Mouse (Mus musculus): ENCODE data around the gene Cep63. TPM values are rescaled to one million over a fixed set of nuclear protein-coding genes. Genes with fewer than 3 reads are reported as not detected.

Gene Cep63
- polyA plus RNA-seq, 1 experiment: 24.3 TPM

GRCm38 (mm10) chr9:102632923-102633537 is 6.7 kb upstream of the Cep63 start:
- H3K4me3 ChIP-seq (ENCODE audit: insufficient read depth, low read length): no peak overlapping the region
- H3K4me1 ChIP-seq (ENCODE audit: control insufficient read depth, insufficient read depth, low read length): peaks cover 11% of the 10 kb centered on the region
- no peak overlapping the region for H3K27ac ChIP-seq (ENCODE audit: insufficient read depth, low read depth, low read length)
- TF ChIP-seq POLR2A (IDR thresholded peaks at IDR 0.05; ENCODE audit: borderline replicate concordance, low read depth, low read length) (no peak), CTCF (IDR thresholded peaks at IDR 0.05; ENCODE audit: low read depth, low read length) (no peak)

DNA sequence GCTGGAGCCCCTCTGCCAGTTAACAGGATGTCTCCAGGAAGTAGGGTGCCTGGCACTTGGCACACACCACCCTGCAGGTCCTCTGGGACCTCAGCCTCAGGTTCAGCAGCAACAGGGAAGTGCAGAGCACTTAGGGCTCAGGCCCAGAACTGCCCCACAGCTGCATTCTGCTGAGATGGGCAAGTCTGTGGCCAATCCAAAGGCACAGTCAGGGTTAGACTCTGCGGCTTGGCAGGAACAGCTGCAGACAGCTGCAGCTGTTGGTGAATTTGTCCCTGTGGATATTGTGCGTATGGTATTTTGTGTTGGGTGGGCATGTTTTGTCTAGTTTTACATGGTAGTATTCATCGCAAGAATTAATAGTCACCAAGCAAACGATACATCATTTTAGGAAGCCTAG is 5.8 kb upstream of the Cep63 start:
- no peak overlapping the region for H3K27ac ChIP-seq (ENCODE audit: insufficient read depth, low read depth, low read length)
- peaks cover 18% of the 10 kb centered on the region for H3K4me1 ChIP-seq (ENCODE audit: control insufficient read depth, insufficient read depth, low read length)
- no peak overlapping the region for H3K4me3 ChIP-seq (ENCODE audit: insufficient read depth, low read length)
- no peak for TF ChIP-seq POLR2A (IDR thresholded peaks at IDR 0.05; ENCODE audit: borderline replicate concordance, low read depth, low read length)
- no peak for TF ChIP-seq CTCF (IDR thresholded peaks at IDR 0.05; ENCODE audit: low read depth, low read length)

GRCm38 (mm10) chr9:102631589-102632147 is 5.3 kb upstream of the Cep63 start:
- no peak for TF ChIP-seq POLR2A (IDR thresholded peaks at IDR 0.05; ENCODE audit: borderline replicate concordance, low read depth, low read length)
- no peak for TF ChIP-seq CTCF (IDR thresholded peaks at IDR 0.05; ENCODE audit: low read depth, low read length)
- H3K4me3 ChIP-seq (ENCODE audit: insufficient read depth, low read length): no peak overlapping the region
- no peak overlapping the region for H3K27ac ChIP-seq (ENCODE audit: insufficient read depth, low read depth, low read length)
- peaks cover 19% of the 10 kb centered on the region for H3K4me1 ChIP-seq (ENCODE audit: control insufficient read depth, insufficient read depth, low read length)

- Histone ChIP-seq H3K4me1 (ENCODE audit: control insufficient read depth, insufficient read depth, low read length) (peaks cover 24% of the 10 kb centered on the region), H3K4me3 (ENCODE audit: insufficient read depth, low read length) (no peak overlapping the region), H3K27ac (ENCODE audit: insufficient read depth, low read depth, low read length) (no peak overlapping the region)
- no peak for TF ChIP-seq CTCF (IDR thresholded peaks at IDR 0.05; ENCODE audit: low read depth, low read length)
- TF ChIP-seq POLR2A (IDR thresholded peaks at IDR 0.05; ENCODE audit: borderline replicate concordance, low read depth, low read length): no peak
These were observed 2.7 kb upstream of the Cep63 start for GRCm38 (mm10) chr9:102629052-102629451.

GRCm38 (mm10) chr9:102627442-102627841 is 1.1 kb upstream of the Cep63 start:
- Histone ChIP-seq H3K4me1 (ENCODE audit: control insufficient read depth, insufficient read depth, low read length) (peaks cover 33% of the 10 kb centered on the region), H3K4me3 (ENCODE audit: insufficient read depth, low read length) (peak overlapping the region; percentile 89), H3K27ac (ENCODE audit: insufficient read depth, low read depth, low read length) (no peak overlapping the region)
- TF ChIP-seq CTCF (IDR thresholded peaks at IDR 0.05; ENCODE audit: low read depth, low read length): no peak
- TF ChIP-seq POLR2A (IDR thresholded peaks at IDR 0.05; ENCODE audit: borderline replicate concordance, low read depth, low read length): no peak

GRCm38 (mm10) chr9:102626839-102627225 is 498 bp upstream of the Cep63 start:
- H3K27ac ChIP-seq (ENCODE audit: insufficient read depth, low read depth, low read length): peak overlapping the region; percentile 95
- peak overlapping the region; percentile 89 for H3K4me3 ChIP-seq (ENCODE audit: insufficient read depth, low read length)
- H3K4me1 ChIP-seq (ENCODE audit: control insufficient read depth, insufficient read depth, low read length): peaks cover 33% of the 10 kb centered on the region
- no peak for TF ChIP-seq CTCF (IDR thresholded peaks at IDR 0.05; ENCODE audit: low read depth, low read length)
- TF ChIP-seq POLR2A (IDR thresholded peaks at IDR 0.05; ENCODE audit: borderline replicate concordance, low read depth, low read length): no peak

- Histone ChIP-seq H3K4me1 (ENCODE audit: control insufficient read depth, insufficient read depth, low read length) (peaks cover 33% of the 10 kb centered on the region), H3K27ac (ENCODE audit: insufficient read depth, low read depth, low read length) (peak overlapping the region; percentile 74), H3K4me3 (ENCODE audit: insufficient read depth, low read length) (peak overlapping the region; percentile 89)
- TF ChIP-seq CTCF (IDR thresholded peaks at IDR 0.05; ENCODE audit: low read depth, low read length) (no peak), POLR2A (IDR thresholded peaks at IDR 0.05; ENCODE audit: borderline replicate concordance, low read depth, low read length) (no peak)
These were observed 842 bp downstream of the Cep63 start for GRCm38 (mm10) chr9:102625401-102625982.

DNA sequence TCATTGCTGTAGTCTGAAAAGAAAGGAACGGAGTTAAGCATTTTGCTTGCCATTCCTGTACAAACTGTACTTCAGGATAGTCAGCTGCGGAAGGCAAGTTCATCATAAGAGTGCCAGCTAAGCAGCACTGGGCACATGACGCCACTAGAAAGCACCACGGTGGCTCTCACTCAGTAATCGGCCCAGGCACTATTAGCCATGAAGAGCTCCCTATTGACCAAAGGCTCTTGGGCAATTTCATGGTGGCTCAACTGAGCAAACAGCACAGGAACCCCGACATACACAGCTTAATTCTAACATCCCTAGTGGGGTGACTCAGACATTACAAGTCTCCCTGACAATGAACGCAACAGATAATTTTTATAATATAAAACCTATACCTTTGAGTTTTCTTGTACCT is 2.8 kb downstream of the Cep63 start:
- peaks cover 26% of the 10 kb centered on the region for H3K4me1 ChIP-seq (ENCODE audit: control insufficient read depth, insufficient read depth, low read length)
- H3K27ac ChIP-seq (ENCODE audit: insufficient read depth, low read depth, low read length): no peak overlapping the region
- TF ChIP-seq CTCF (IDR thresholded peaks at IDR 0.05; ENCODE audit: low read depth, low read length) (no peak), POLR2A (IDR thresholded peaks at IDR 0.05; ENCODE audit: borderline replicate concordance, low read depth, low read length) (no peak)
- no peak overlapping the region for H3K4me3 ChIP-seq (ENCODE audit: insufficient read depth, low read length)

GRCm38 (mm10) chr9:102622876-102623275 is 3.5 kb downstream of the Cep63 start:
- peak overlapping the region; percentile 16; the same call in 1 of the 2 replicates for H3K27ac ChIP-seq (ENCODE audit: insufficient read depth, low read depth, low read length)
- H3K4me3 ChIP-seq (ENCODE audit: insufficient read depth, low read length): no peak overlapping the region
- TF ChIP-seq CTCF (IDR thresholded peaks at IDR 0.05; ENCODE audit: low read depth, low read length): no peak
- no peak for TF ChIP-seq POLR2A (IDR thresholded peaks at IDR 0.05; ENCODE audit: borderline replicate concordance, low read depth, low read length)
- peaks cover 21% of the 10 kb centered on the region for H3K4me1 ChIP-seq (ENCODE audit: control insufficient read depth, insufficient read depth, low read length)

GRCm38 (mm10) chr9:102622192-102622857 is 4.0 kb downstream of the Cep63 start:
- Histone ChIP-seq H3K4me1 (ENCODE audit: control insufficient read depth, insufficient read depth, low read length) (peaks cover 19% of the 10 kb centered on the region), H3K27ac (ENCODE audit: insufficient read depth, low read depth, low read length) (peak overlapping the region; percentile 16; the same call in 1 of the 2 replicates)

More at GRCm38 (mm10) chr9:102622192-102622857, 4.0 kb downstream of the Cep63 start:
- H3K4me3 ChIP-seq (ENCODE audit: insufficient read depth, low read length): no peak overlapping the region
- TF ChIP-seq CTCF (IDR thresholded peaks at IDR 0.05; ENCODE audit: low read depth, low read length) (no peak), POLR2A (IDR thresholded peaks at IDR 0.05; ENCODE audit: borderline replicate concordance, low read depth, low read length) (no peak)

All from bone marrow macrophage, adult 2 months (primary cell).